Mouse (Mus musculus) embryo, embryonic 10.5 days (tissue): ENCODE measurements at regions not wholly inside any gene's neighbourhood (a gene's known extent, or its start where the extent isn't known, plus 50 kb on each side); places are given as distances from the start of the nearest gene placed in this dataset.

ENCODE experiments used
- DNase-seq: peaks from one replicate; pipeline ENCODE4 v3.0.0-alpha.2; 2015; ENCODE audit warnings: low spot score

DNA sequence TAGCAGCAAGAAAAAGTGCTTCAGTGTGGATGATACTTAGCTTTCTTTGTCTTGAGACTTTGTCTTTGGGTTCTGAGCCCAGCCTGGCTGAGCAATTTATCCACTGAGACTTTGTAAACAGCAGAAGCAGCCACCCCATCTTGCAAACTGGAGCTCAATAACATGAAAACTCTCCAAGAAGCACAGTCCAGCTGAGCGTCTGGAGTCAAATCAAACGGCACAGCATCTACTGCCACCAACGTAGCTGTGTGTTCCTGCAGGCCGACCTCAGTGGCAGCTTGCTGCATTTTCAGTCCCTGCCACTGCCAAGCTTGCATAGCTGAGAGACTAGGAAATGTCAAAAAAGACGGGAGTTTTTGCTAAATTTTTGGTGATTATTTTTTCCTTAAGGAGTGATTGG, 68.8 kb upstream of the Galnt17 start:
- no peak for DNase-seq

DNA sequence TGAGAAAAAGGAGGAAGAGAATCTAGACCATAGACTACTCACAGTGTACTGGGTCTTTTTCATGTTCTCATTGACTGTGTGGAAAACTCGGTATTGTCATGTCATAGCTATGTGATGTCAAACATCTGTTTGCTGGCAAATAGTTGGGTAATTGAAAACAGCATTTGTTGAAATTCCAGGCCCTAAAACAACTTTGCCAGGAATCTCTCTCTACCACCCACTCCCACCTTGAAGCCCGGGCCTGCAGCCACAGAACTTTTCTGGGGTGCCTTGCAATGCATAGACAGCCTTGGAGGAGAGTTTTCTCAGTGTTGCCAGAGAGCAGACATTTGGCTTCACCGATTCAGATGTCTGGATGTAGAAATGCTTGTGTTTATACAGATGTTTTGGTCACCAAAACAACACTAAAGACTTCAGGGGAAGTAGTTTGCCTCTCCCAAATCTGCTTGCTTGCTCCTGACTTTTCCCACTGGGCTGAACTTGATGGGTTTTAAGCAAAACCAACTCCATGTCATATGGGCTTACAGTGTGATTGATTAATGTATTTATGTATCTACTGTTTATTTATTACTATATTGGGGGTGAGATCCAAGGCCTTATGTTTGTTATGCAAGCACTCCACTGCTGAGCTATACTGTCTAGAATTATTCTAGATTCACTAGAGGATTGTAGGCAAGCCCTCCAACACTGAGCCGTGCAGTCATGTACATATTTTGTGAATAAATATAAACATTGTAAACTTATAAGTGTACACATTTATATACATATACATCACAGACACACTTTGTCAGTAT, 63.2 kb upstream of the Galnt17 start:
- DNase-seq = peak; percentile 10

DNA sequence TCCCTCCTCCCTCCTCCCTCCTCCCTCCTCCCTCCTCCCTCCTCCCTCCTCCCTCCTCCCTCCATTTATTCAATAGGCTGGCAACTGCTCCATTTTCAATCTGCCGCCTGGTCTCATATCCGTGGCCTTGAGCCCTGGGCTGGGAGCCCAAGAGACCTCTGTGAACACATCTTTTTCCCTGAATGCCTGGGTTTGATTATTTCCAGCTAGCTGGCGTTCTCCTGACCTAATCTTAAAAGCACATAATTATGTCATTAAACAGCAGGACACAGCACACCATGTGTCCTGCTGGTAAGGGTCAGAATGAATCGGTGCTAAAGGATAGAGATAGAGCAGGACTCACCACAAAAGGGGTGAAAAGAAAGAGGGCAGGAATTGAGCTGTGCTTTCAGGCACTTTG, 59.2 kb upstream of the Galnt17 start:
- DNase-seq = peak; percentile 53

DNA sequence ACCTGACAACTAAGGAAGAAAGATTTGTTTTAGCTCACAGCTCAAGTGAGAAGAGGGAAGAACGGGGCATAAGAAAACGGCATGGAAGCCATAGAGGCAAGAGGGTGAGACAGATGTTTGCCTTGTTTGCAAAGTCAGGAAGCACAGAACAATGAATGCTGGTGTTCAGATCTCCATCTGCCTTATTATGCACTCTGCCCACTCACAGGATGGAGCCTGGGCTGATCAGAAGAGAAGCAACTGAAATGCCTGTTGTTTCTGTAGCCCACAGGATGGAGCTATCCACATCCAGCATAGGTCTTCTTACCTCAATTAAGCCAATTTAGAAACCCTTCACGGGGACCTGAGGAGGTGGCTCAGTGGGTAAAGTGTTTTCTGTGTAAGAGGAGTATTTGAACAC, 51.5 kb upstream of the Galnt17 start:
- DNase-seq = no peak
